In genomic region chr8:73017601-73018000, GRCm38 (mm10) we compare ENCODE assay signal across 31 mouse cellular contexts.
DNase-seq lines count a peak whose midpoint lies in the region; ATAC-seq and TF ChIP-seq lines count a peak whose summit lies in the region.
"Had no signal": no experiment of that assay in that cellular context is flagged by ENCODE, and none has a peak within 500 bp of the region (broad histone marks: within the 10 kb centered on the region; RNA-seq: fewer than 3 reads in every experiment).

No protein-coding gene starts in this region.

- ATAC-seq in cerebellum, adult (ENCODE audit: insufficient number of reproducible peaks, low FRiP score, low TSS enrichment), result no peak
- ATAC-seq: forebrain, postnatal 0 days; intestine, embryonic 16.5 days; midbrain, embryonic 15.5 days had no signal

- no peaks in the 10 kb centered on the region for H3K27me3 ChIP-seq in liver, adult 2 months (ENCODE audit: control insufficient read depth, insufficient read depth, low read length)
- H3K27me3 ChIP-seq: forebrain, embryonic 12.5 days; hindbrain, embryonic 13.5 days; midbrain, embryonic 15.5 days; neural tube, embryonic 15.5 days had no signal

- 18% methylated on average over 1 of the region's 1 CpGs for WGBS in liver, adult 2 months

- DNase-seq in adrenal gland, adult 2 months, result peak; percentile 49
- DNase-seq in adrenal gland, postnatal 4 days (ENCODE audit: low spot score in 2 of 2), result no peak
- DNase-seq in liver, adult 2 months (ENCODE audit: extremely low read depth, low read depth, low spot score), result peak; percentile 97
- no peak for DNase-seq in liver
- DNase-seq in adrenal gland, postnatal 36 days, result peak; percentile 6 to 22
- DNase-seq in telencephalon, adult 2 months (ENCODE audit: low read depth, low spot score), result peak; percentile 22
- DNase-seq in heart, postnatal 10 days, result no peak
- DNase-seq: cerebellum, adult 18-20 months; forebrain, postnatal 0 days; gastrocnemius, postnatal 36 days; heart, adult 18-20 months; heart, postnatal 4 days; kidney, adult 8-10 months; kidney, postnatal 4 days; layer of hippocampus, postnatal 36 days; left cerebral cortex, postnatal 4 days; lung, adult 2 months; lung, postnatal 10 days; retina, postnatal 1 day; thymus, adult 2 months; thymus, postnatal 36 days had no signal

- no peak overlapping the region for H3K9ac ChIP-seq in liver, adult 2 months (ENCODE audit: low read depth, low read length)
- H3K9ac ChIP-seq: forebrain, embryonic 12.5 days; forebrain, postnatal 0 days; hindbrain, embryonic 13.5 days; midbrain, embryonic 15.5 days; neural tube, embryonic 15.5 days had no signal

- H3K79me2 ChIP-seq in liver, adult 2 months (ENCODE audit: control insufficient read depth, insufficient read depth, low read length), result no peaks in the 10 kb centered on the region

- TF ChIP-seq POLR2A in liver, adult 2 months (IDR thresholded peaks at IDR 0.05; ENCODE audit: extremely low read depth, insufficient read depth, low read length), result no peak

- no peaks in the 10 kb centered on the region for H3K36me3 ChIP-seq in liver, adult 2 months (ENCODE audit: control insufficient read depth, insufficient read depth, low read length)
- H3K36me3 ChIP-seq: forebrain, embryonic 12.5 days; hindbrain, embryonic 13.5 days; midbrain, embryonic 15.5 days; neural tube, embryonic 15.5 days had no signal

- H3K4me3 ChIP-seq in liver, adult 2 months (ENCODE audit: insufficient read depth, low read depth, low read length), result no peak overlapping the region
- H3K4me3 ChIP-seq: erythroblast, embryonic 14.5 days; forebrain, embryonic 12.5 days; hindbrain, embryonic 13.5 days; midbrain, embryonic 15.5 days; neural tube, embryonic 15.5 days had no signal

- intact Hi-C loops in heart, postnatal 10 days (cut with DNase I), result no loop called here

- peak overlapping the region; percentile 69 for H3K27ac ChIP-seq in liver, adult 2 months (replicated peaks; ENCODE audit: insufficient read depth, low read depth, low read length)
- H3K27ac ChIP-seq: forebrain, embryonic 12.5 days; hindbrain, embryonic 13.5 days; kidney, postnatal 0 days; macrophage; midbrain, embryonic 15.5 days; neural tube, embryonic 15.5 days; stomach, postnatal 0 days had no signal

- peaks cover 10% of the 10 kb centered on the region; the same call in 1 of the 2 replicates for H3K4me1 ChIP-seq in liver, adult 2 months (ENCODE audit: control insufficient read depth, insufficient read depth, low read length)
- H3K4me1 ChIP-seq: forebrain, embryonic 12.5 days; hindbrain, embryonic 13.5 days; midbrain, embryonic 15.5 days; neural tube, embryonic 15.5 days had no signal

- no peak for TF ChIP-seq CTCF in liver, adult 2 months (IDR thresholded peaks at IDR 0.05; ENCODE audit: low read depth, low read length)

Comparison
In these comparisons a context has a peak if more than half of its experiments do, and no peak if none do; other contexts are left out.
1. DNase-seq: peak in adrenal gland, adult 2 months (single experiment), liver, adult 2 months (single experiment), adrenal gland, postnatal 36 days (2 of 2) and telencephalon, adult 2 months (single experiment); none in adrenal gland, postnatal 4 days (0 of 2), liver (single experiment) and heart, postnatal 10 days (0 of 2).